Mouse (Mus musculus) CH12.LX (cell line): ENCODE measurements around the gene Pafah1b2. TPM values are rescaled to one million over a fixed set of nuclear protein-coding genes. Genes with fewer than 3 reads are reported as not detected.

Experiments
- DNase-seq: peaks from one replicate; pipeline ENCODE4 v3.0.0-alpha.2; 2013; ENCODE audit errors: extremely low read depth
- H3K27ac ChIP-seq: 2 replicates; pipeline ENCODE4 v1.5.1; 2012; ENCODE audit warnings: low read depth, mild to moderate bottlenecking, control low read depth, moderate library complexity; ENCODE audit not compliant: insufficient read depth
- H3K27me3 ChIP-seq: replicated peaks from 2 replicates; pipeline ENCODE3; 2012; ENCODE audit warnings: inconsistent platforms
- H3K36me3 ChIP-seq, 2 experiments: replicated peaks in 1 of 2; 2 replicates each; pipeline versions ENCODE3 to v1.6.1; 2012; ENCODE audit warnings: inconsistent platforms in 1 of 2, low read length in 1 of 2, mild to moderate bottlenecking in 1 of 2, mixed read lengths in 1 of 2, moderate library complexity in 1 of 2; ENCODE audit not compliant: control insufficient read depth in 1 of 2, insufficient read depth in 1 of 2
- H3K4me1 ChIP-seq, 2 experiments: 2 replicates each; pipeline ENCODE4 v1.6.1; 2012; ENCODE audit warnings: inconsistent platforms in 1 of 2, moderate library complexity in 1 of 2; ENCODE audit not compliant: insufficient read depth in 2 of 2, control insufficient read depth in 1 of 2
- H3K4me2 ChIP-seq: 2 replicates; pipeline ENCODE4 v1.6.1; 2012; ENCODE audit warnings: low read depth, mild to moderate bottlenecking, control low read depth; ENCODE audit not compliant: poor library complexity, insufficient read depth, severe bottlenecking
- H3K4me3 ChIP-seq, 3 experiments: fragments of 150-350 bp in 1 of 3; sonication (generic) in 1 of 3; replicated peaks in 1 of 3; 2 replicates each; pipeline versions ENCODE3 to v1.5.1; 2011 to 2012; ENCODE audit warnings: low read depth in 2 of 3, low read length in 2 of 3, mild to moderate bottlenecking in 2 of 3, moderate library complexity in 2 of 3, control low read depth in 1 of 3, improper control_type of control experiment in 1 of 3, inconsistent platforms in 1 of 3, mixed read lengths in 1 of 3; ENCODE audit not compliant: poor library complexity in 1 of 3
- H3K79me2 ChIP-seq: replicated peaks from 2 replicates; pipeline ENCODE4 v1.6.1; 2012; ENCODE audit warnings: mild to moderate bottlenecking, moderate library complexity; ENCODE audit not compliant: control insufficient read depth, poor library complexity, insufficient read depth, severe bottlenecking; ENCODE audit errors: extremely low read depth
- H3K9ac ChIP-seq: 2 replicates; pipeline ENCODE4 v1.6.1; 2012; ENCODE audit warnings: low read depth, mild to moderate bottlenecking, control low read depth, moderate library complexity; ENCODE audit not compliant: insufficient read depth
- H3K9me3 ChIP-seq: replicated peaks from 2 replicates; pipeline ENCODE3; 2012; ENCODE audit warnings: low read length, inconsistent platforms, mixed read lengths
- BHLHE40 ChIP-seq: IDR thresholded peaks from 2 replicates; pipeline ENCODE4 v1.6.1; 2011; ENCODE audit warnings: mild to moderate bottlenecking, low read depth, low read length, improper control_type of control experiment
- CHD1 ChIP-seq: IDR thresholded peaks from 2 replicates; pipeline ENCODE4 v1.6.1; 2012; ENCODE audit warnings: low read depth, low read length, improper control_type of control experiment, inconsistent platforms
- CTCF ChIP-seq, 2 experiments: IDR thresholded peaks in 1 of 2; conservative IDR thresholded peaks in 1 of 2; 2 replicates each; pipeline ENCODE4 v1.5.1; 2011 to 2012; ENCODE audit warnings: low read depth in 2 of 2, low read length in 2 of 2, improper control_type of control experiment in 1 of 2, inconsistent platforms in 1 of 2, mild to moderate bottlenecking in 1 of 2, moderate library complexity in 1 of 2
- IRF4 ChIP-seq: IDR thresholded peaks from 2 replicates; pipeline ENCODE4 v1.6.1; 2014; ENCODE audit warnings: low read depth, mild to moderate bottlenecking, inconsistent platforms, low read length, improper control_type of control experiment
- JUND ChIP-seq: conservative IDR thresholded peaks from 2 replicates; pipeline ENCODE4 v1.6.1; 2011; ENCODE audit warnings: low read depth, low read length, improper control_type of control experiment
- KAT2A ChIP-seq: IDR thresholded peaks from 2 replicates; pipeline ENCODE4 v1.6.1; 2012; ENCODE audit warnings: low read length, improper control_type of control experiment, inconsistent platforms; ENCODE audit not compliant: insufficient replicate concordance
- MAZ ChIP-seq: IDR thresholded peaks from 2 replicates; pipeline ENCODE4 v1.6.1; 2012; ENCODE audit warnings: low read depth, mild to moderate bottlenecking, inconsistent platforms, low read length, improper control_type of control experiment, moderate library complexity
- RAD21 ChIP-seq: IDR thresholded peaks from 2 replicates; pipeline ENCODE4 v1.6.1; 2011; ENCODE audit warnings: low read depth, mild to moderate bottlenecking, low read length, improper control_type of control experiment, moderate library complexity
- RCOR1 ChIP-seq: conservative IDR thresholded peaks from 2 replicates; pipeline ENCODE4 v1.6.1; 2012; ENCODE audit warnings: low read depth, mild to moderate bottlenecking, inconsistent platforms, low read length, improper control_type of control experiment
- SMC3 ChIP-seq: IDR thresholded peaks from 2 replicates; pipeline ENCODE4 v1.6.1; 2011; ENCODE audit warnings: low read depth, low read length, improper control_type of control experiment
- TBP ChIP-seq: conservative IDR thresholded peaks from 2 replicates; pipeline ENCODE4 v1.6.1; 2011; ENCODE audit warnings: low read depth, low read length, improper control_type of control experiment
- TCF12 ChIP-seq: IDR thresholded peaks from 2 replicates; pipeline ENCODE4 v1.6.1; 2014; ENCODE audit warnings: low read depth, mild to moderate bottlenecking, inconsistent platforms, low read length, improper control_type of control experiment
- UBTF ChIP-seq: IDR thresholded peaks from 2 replicates; pipeline ENCODE4 v1.6.1; 2012; ENCODE audit warnings: low read depth, mild to moderate bottlenecking, inconsistent platforms, low read length, improper control_type of control experiment, moderate library complexity
- ZC3H11A ChIP-seq: IDR thresholded peaks from 2 replicates; pipeline ENCODE4 v1.6.1; 2012; ENCODE audit warnings: low read depth, mild to moderate bottlenecking, inconsistent platforms, low read length, improper control_type of control experiment
- ZNF384 ChIP-seq: IDR thresholded peaks from 2 replicates; pipeline ENCODE4 v1.6.1; 2012; ENCODE audit warnings: low read depth, low read length, improper control_type of control experiment, inconsistent platforms
- dilution Hi-C: fragments of 300-500 bp; cut with MboI; formaldehyde crosslinking; loops from 2 replicates; pipeline ENCODE4 v1.14.3; 2020; ENCODE audit warnings: low sequenced_read_pairs; ENCODE audit not compliant: extremely low pct_unique_long_range_greater_than_20kb, extremely low pct_ligation_motif_present
- in situ Hi-C: fragments of 300-500 bp; cut with MboI; formaldehyde crosslinking; loops from 3 replicates; pipeline ENCODE4 v1.14.3; 2019; ENCODE audit warnings: low sequenced_read_pairs, low pct_ligation_motif_present, low pct_unique_long_range_greater_than_20kb, mixed read lengths
- polyA plus RNA-seq: library from polyadenylated mRNA; unstranded; fragments of >175 nt; gene quantifications from 2 replicates; pipeline ENCODE4 v1.2.1, GENCODE M21; 2012; ENCODE audit warnings: low read depth; ENCODE audit not compliant: insufficient read length
- total RNA-seq, 2 experiments: library from RNA; depleted of rRNA; stranded (reverse); fragments of 300-350 nt in 1 of 2; fragments of >200 nt in 1 of 2; gene quantifications; 2 replicates each; pipeline ENCODE4 v1.2.3; 2012 to 2014

Gene Pafah1b2
- total and polyA plus RNA-seq, 3 experiments: 94.8 to 122 (median 109) TPM

GRCm38 (mm10) chr9:46003729-46004128 lies 8.8 kb downstream of the Pafah1b2 start:
- Histone ChIP-seq H3K79me2 (no peaks in the 10 kb centered on the region), H3K36me3 (no peaks in the 10 kb centered on the region), H3K9ac (no peak overlapping the region), H3K4me3 (no peak overlapping the region), H3K4me2 (0 out of 2 replicates have a peak overlapping the region, but pooled peaks have one; percentile 18)
- in situ Hi-C loops: no loop called here
- no peak for TF ChIP-seq UBTF
- TF ChIP-seq RAD21: peak; percentile 98
- no peak for TF ChIP-seq TBP
- TF ChIP-seq RCOR1: no peak
- no peak for TF ChIP-seq MAZ
- TF ChIP-seq ZC3H11A: peak; percentile 94
- TF ChIP-seq SMC3: peak; percentile 95
- TF ChIP-seq ZNF384: peak; percentile 68; the same call in 1 of the 2 replicates
- peak; percentile 76 to 97 for TF ChIP-seq CTCF (conservative IDR thresholded peaks at IDR 0.05 in 1 of 2, IDR thresholded peaks at IDR 0.05 in 1 of 2; ENCODE audit: low read depth in 2 of 2, low read length in 2 of 2)
- TF ChIP-seq IRF4: peak; percentile 30; the same call in 1 of the 2 replicates
- TF ChIP-seq CHD1: no peak
- TF ChIP-seq, all 38 proteins: peak for 6
- peaks cover 8 to 26% of the 10 kb centered on the region in 2 experiments; a peak in 3 of 4 replicates for H3K4me1 ChIP-seq
- no peaks in the 10 kb centered on the region for H3K27me3 ChIP-seq
- dilution Hi-C loops: no loop called here
- H3K27ac ChIP-seq: no peak overlapping the region
- no peaks in the 10 kb centered on the region for H3K9me3 ChIP-seq
- DNase-seq: no peak

- no peak overlapping the region for H3K27ac ChIP-seq
- H3K79me2 ChIP-seq: no peaks in the 10 kb centered on the region
- H3K4me2 ChIP-seq: no peak overlapping the region
- H3K4me3 ChIP-seq: no peak overlapping the region
- dilution Hi-C loops (no loop called here), in situ Hi-C loops (loop anchor here (10.0 kb wide), 1 partner anchor 246 kb away; the partner anchor contains the start of gene Apoa4)
- H3K4me1 ChIP-seq: peaks cover 0 to 15% of the 10 kb centered on the region in 2 experiments; a peak in 2 of 4 replicates
- no peaks in the 10 kb centered on the region for H3K36me3 ChIP-seq
- no peaks in the 10 kb centered on the region for H3K9me3 ChIP-seq
- H3K9ac ChIP-seq: no peak overlapping the region
- no peaks in the 10 kb centered on the region for H3K27me3 ChIP-seq
- no peak for DNase-seq
- TF ChIP-seq BHLHE40: no peak
- TF ChIP-seq KAT2A: no peak
- TF ChIP-seq CTCF (conservative IDR thresholded peaks at IDR 0.05 in 1 of 2, IDR thresholded peaks at IDR 0.05 in 1 of 2; ENCODE audit: low read depth in 2 of 2, low read length in 2 of 2): no peak
- no peak for TF ChIP-seq RCOR1
- no peak for TF ChIP-seq CHD1
- no peak for TF ChIP-seq JUND
- no peak for TF ChIP-seq TCF12
- TF ChIP-seq, all 38 proteins: peak for 0
Observed at GRCm38 (mm10) chr9:45999009-45999408, 13.5 kb downstream of the Pafah1b2 start.
